Mouse (Mus musculus): ENCODE measurements at regions not wholly inside any gene's neighbourhood (a gene's known extent, or its start where the extent isn't known, plus 50 kb on each side); places are given as distances from the start of the nearest gene placed in this dataset.

DNA sequence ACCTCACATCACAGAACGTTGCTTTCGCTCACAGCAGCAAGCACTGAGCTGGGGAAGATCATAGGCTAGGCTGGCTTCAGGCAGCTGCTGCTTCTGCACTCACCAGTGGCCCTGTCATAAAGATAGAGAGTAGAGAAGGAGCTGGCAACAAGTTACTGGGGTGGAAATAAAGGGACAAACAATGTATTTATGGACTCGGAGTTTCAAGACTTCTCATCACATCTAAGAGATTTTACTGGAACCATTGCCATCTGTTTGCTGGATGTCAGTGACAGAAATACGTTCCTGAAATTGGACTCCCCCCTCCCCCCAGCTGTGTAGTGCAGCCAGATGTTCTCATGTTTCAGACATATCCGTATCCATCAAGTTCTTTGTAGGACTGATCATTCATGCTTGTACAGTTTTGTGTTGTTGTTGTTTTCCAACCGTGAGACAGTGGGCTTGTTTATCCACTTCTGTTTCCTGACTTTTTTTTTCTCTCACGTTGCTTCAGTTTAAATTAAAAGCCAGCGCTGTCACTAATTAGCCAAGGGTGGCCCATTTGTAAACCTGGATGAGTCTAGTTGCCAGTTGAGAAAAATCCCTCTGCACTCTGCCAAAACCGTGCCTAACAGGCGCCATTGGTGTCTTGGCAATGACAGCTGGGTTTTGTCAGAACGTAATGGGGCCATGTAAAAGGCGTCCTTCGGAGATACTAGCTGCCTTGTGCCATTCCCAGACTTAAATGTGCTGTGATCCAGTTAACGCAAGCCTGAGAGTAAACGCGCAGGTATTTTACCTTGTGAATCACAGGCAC is 496.0 kb upstream of the Id4 start:
- no peak for DNase-seq

DNA sequence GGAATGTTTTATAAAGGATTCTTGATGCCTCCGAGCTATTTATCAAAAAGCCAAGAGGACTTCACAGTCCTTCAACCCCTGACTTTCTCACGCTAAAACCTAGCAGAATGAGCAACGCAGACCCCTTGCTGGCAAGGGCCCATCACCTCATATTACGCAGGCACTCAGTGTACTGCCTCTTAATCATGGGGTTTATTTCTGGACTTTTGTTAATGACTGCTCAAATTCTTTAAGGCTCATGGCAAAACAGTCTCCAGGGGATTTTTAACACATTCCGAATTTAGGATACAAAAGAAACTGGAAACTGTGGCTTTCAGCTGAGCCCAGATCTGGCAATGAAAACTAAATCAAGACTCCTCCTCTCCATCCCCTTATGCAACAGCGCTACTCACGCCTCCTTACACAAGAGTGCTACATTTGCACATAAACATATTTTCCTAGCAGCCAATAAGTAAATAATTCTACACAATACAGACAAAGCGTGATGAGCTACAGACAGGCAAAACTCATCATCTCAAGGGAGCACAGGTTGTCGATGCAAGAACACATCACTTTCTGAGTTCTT is 492.0 kb upstream of the Id4 start:
- DNase-seq: no peak

DNA sequence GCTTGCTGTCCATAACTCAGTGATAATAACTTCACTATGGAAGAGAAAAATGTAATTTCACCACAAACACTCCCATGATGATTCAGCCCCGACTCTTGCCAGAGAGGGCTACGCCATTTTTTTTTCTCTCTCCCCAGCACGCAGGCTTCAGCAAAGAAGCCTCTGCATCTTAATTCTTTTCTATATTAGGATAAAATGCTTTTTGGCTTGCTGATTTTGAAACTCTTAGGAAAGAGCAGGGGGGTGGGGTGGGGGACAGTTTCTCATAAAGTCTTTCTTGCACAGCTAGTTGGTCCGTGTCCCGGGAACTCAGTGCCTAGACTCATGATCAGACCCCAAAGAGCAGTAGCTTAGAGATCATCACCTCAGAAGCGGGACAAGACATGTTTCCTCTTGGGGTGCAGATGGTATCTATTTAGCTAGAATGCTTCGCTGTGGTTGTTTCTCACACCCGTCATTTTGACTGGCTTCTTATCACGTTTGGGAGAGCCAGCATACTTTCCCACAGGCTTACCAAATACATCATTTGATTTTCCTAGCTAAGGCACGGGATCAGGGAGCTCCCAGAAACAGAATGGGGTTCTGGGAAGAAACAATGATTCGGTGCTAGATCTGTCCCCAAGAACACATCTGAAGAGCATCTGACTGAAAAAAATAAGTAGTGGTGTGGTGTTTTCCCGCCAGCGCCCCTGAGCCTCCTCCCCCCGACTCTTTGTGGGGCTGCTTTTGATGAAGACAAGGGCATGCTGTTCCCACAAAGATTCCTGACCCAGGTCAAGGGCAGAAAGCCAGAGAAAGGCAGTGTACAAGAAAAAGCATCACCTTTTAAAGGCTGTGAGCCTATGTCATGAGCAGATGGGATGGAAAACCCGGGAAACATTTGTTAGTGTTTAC is 483.6 kb upstream of the Id4 start:
- no peak for DNase-seq

DNA sequence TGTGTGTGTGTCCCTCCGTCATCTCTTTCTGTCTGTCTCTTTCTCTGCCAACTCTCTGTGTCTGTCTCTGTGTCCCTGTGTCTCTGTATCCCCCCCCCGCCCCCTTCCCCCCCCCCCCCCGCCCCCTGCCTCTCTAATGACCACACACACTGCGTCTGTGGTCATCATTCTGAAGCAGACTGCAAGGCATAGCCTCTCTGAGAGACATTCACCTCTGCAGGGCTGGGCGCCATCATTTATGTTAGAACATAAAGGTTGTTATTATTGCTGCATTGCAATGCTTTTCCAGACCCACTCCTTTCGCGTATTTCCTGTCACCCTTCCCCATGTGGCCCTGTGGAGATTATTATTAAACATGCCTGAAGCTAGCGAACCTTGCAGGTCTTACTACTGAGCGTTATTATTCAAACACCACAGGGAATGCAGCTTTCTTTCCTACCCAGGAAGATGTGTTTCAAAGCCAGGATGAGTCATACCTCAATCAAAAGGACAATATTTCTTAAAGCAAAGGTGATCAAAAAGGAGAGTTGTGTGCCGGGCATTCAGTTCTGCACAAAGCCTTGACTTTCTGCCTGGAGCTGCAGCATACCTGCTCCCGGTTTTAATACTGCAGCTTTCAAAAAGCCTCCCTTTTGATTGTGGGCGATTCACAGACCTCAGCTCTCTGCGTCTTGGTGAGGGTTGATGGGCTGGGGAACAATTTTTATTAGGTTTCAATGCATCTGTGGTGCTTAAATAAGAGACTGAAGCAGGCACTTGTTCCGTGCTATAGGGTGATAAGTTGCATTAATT is 482.6 kb upstream of the Id4 start:
- DNase-seq: no peak

DNA sequence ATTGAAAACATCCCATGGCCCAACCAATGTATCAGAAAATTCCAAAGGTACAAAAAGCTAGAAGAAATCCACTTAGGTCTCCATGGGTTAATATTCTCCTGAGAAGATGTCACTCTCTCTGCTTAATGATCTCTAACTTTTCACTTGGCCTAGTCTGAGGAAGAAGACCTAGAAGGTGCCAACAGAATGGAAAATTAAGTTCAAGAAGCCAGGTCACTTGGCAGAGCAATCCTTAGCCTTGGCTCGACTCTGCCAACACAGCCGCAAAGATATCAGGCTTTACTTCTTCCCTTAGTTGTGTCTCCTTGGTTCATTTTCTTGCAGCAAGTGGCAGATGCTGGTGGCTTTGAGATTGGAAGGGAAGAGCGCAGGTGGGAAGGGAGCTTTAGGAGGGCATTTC is 476.6 kb upstream of the Id4 start:
- DNase-seq: no peak

DNA sequence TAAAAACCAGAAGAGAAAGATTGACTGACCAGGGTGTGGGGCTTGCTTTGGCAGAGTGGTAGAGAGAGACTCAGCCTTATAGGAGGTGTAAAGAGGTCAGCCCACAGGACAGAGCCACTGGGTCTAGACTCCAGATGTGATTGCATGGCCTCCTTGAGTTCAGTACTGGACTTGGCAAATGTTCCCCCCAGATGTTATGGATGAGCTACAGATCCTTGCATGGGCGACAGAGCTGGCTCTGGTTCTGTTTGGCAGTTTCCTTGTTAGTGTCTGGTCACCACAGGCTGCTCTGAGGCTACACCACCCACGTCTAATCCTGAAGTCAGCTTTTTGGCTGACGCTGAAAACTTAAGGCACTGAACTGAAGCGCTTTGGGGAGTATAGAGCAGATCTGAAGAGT is 463.2 kb upstream of the Id4 start:
- peak; percentile 39 for DNase-seq

DNA sequence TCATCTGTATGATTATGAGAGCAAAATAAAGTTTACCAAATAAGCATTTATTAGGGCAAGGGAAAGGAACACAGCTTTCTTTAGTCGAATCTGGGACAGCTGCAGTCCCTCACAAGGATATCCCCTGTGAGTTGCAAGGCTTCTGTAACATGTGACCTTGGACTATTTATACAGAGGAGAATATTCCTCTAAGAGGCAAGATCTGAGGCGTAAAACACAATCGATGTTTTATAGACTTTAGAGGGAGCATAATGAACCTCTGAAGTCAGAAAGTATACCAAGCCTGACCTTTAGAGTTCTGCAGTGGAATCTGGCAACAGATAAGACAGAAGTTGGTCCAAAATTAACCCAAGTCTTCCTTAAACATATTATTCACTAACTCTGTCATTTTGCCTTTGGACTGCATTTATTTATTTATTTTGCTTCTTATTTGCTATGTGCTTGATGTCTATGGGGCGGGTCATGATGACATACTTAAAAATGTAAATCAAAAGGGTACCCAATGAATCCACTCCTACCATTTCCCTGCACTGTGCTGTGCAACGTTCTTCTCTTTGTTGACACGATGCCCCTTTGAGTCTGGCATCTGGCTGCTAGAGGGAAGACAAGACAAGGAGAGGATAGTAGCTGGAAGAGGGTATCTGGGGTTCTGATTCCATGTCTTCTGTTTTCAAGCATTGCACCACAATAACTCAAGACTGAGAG is 449.2 kb upstream of the Id4 start:
- DNase-seq: no peak

DNA sequence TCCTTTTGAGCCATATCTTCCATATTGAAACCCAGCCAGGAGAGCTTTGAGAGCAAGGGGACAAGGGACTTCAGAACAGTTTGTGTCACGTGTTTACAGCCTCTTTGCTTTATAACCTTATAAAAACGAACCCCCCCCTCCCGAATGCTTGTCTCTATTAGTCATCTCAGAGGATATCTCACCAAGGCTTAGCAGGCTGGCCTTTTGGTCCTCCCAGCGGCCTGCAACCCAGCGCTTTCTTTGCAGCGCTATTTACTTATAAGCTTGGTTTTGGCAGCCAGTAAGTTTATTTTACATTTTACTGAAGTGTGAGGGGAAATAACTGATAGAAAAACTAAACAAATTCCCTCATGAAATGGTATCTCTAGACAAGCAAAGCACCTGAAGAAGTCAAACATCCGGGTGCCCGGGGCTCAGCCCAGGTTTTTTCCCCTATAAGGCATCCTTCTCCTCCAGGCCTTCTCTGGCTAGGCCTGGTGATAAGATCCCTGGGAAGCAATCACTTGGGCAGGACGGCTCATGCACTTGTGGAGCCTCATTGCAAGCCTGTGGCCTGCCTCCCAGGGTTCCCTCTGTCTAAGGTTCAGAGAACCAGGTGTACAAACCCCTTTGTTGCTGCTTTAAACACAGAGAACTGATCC is 442.0 kb upstream of the Id4 start:
- no peak for DNase-seq

DNA sequence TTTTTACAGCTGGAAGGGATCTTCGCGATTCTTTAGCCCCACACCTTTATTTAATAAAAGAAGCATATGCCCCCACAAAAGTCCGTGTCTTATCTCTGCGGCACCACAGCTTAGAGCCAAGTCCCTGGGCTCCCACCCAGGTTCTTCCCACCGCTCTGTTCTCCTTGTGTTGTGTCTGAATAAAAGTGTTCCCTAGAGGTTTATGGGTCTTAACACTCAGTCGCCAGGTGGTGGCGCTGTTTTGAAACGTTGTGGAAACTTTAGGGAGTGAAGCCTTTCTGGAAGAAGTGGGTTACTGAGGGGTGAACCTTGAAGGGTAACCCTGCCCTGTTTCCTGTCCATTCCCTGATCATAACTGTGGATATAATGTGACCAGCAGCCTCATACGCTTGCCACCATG is 424.5 kb upstream of the Id4 start:
- DNase-seq: no peak

DNA sequence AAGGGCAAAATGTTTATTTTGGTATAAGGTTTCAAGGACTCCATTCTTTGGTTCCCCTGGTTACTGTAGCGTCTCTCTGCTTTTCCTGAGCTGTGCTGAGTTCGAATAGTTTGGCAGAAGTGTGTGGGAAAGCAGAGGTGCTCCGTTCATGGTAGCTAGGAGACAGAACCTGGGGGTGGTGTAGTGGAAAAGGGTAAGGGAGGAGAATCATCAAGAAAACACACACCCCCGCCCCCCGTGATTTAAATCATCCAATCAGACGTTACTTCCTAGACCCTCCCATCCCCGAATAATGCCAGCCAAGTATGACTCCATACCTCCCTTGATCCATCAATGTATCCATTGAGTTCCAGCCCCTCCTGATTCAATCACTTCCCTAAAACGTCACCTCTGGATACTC is 418.6 kb upstream of the Id4 start:
- DNase-seq: no peak

DNA sequence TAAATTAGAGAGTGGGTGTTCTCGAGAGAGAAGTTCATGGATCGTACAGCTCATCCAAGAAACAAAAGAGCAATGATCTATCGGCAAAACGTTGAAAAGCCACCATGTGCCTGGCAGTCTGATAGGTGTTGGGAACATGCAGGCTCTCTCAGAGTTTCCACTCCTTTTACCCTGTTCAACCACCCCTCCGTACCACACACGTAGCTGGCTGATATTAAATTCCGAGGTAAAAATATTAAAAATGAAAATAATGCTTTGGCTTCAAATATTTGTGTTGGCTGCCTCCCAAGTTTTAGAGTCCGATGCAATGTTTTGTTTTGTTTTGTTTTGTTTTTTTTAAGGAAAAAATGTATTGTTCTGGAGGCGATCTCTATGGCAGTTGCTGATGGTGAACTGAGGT is 418.0 kb upstream of the Id4 start:
- no peak for DNase-seq

DNA sequence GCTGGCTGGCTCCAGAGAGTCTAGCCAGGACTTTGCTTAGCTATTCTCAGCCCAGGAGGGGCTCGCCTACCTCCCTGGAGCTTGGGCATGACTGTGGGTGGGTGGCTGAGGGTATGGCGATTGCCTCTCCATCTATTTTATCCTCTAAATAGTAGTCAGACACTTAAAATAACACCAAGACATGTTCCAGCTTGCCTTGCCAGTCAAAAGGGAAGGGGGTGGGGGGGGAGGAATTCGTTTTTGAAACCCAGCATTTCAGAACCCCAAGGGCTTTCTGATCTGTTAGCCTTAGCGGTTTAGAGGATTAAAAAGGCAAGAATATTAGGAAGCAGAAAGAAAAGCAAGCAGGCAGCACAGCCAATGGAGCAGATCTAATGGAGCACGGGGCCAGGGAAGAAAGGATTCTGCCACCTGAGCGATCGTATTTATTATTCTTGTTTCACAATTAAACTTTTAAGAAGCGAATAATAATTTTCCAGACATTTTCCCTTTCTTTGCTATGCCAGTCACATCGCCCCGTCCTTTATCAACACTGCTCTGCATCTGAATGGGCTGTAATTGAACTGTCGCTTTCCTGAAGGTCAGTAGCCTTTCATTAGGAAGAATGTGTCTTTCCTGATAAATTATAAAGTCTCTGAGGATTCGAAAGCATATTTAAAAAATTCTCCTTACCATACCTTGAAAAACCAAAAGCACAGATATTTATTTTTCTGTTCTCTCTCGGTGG is 417.3 kb upstream of the Id4 start:
- no peak for DNase-seq

DNA sequence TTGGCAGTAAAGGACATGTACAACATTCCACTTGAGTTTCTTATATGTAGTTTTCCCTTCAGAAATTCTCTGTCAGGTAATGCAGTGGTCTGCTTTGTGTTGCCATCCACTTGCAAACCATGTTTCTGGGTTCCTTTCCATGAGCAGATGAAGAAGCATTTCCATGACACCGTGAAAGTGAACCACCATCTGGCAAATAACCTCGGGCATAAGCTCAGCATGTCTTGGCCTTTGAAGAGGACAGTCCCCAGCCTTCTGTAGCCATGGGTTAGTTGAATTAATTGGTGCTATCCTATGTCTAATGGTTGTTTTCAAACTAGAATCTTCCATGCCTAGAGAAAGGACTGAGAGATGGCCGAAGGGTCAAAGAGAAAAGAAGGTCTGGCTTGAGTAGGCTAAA is 414.3 kb upstream of the Id4 start:
- DNase-seq: no peak

DNA sequence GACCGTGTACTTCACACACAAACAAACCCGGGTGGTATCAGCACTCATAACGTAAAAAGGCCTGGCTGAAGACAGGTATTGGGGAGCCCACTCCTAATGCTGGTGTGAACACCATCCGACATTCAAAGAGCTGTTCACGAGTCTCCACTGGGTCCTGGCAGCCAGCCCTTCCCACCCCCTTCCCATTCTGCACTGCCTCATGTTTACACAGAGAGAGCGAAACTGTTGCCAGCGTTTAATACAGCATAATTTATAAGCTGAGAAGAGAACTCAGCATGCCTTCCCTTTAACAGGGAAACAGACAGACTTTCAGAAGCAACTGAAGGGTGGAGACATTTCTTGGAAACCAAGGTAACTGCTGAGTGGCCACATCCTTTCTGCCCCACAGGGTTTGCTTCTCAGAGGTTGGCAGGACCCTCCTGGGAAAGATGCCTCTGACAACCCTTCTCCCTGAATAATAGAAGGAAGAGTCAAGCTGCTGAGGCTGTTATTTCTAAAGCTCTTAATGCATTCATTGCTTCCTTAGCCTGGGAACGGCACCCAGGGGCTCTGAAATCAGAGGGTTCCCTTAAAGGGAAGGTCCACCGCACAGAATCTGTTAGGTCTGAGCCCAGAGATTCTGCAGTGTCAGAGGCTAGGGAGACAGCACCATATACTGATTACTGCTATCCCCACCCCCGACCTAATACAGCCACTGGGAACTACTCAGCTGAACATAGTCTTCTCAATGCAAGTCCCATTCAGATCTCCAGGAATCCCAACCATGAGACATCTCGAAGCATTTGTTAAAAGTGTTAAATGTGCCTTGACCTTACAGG is 412.4 kb upstream of the Id4 start:
- no peak for DNase-seq

DNA sequence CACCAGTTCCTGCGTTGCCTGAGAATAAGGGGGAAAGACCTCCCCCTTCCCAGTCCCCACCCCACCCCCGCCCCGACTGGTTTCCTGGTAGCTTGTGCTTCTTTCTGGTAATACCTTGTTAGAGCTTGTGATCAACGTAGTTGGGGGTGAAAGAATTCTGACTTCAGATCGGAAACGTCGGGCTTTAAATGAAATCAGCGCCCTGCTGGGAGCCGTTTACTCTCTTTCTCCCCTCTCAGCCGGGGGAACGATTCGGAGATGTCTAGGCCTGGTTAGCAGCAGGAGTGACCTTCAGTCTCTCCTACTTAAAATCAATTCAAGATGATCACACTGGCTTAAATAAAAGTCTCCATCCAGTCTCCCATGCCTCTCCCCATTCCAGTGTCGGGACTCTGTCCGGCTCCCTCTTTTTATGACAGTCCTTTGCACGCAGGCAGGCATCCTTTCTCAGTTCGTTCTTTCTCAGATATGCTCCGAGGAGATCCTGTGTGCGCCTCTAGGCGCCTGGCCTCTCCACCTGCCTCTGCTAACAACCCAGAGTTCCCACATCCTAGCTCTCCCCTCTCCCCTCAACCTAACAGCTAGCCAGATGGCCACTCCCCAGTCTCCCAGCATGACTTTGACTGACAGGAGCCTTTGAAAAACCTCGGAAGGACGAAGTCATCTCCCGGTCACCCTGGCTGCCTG is 405.5 kb upstream of the Id4 start:
- DNase-seq: no peak

DNA sequence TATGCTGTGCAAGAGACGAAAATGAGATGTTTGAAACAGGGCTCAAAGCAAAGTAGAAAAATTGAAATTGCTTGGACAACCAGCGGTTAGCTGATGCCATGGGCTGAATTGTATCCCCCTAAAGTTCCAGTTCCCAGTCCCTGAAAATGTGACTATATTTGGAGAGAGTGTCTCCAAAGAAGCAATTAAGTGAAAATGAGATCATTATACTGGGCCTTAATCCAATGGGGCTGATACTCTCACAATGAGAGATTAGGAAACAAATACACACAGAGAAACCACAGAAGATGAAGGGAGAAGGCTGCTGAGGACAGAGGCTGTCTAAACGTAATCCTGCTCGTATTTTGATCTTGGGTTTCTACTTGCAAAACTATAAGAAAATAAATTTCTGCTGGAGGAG is 402.1 kb upstream of the Id4 start:
- no peak for DNase-seq

DNA sequence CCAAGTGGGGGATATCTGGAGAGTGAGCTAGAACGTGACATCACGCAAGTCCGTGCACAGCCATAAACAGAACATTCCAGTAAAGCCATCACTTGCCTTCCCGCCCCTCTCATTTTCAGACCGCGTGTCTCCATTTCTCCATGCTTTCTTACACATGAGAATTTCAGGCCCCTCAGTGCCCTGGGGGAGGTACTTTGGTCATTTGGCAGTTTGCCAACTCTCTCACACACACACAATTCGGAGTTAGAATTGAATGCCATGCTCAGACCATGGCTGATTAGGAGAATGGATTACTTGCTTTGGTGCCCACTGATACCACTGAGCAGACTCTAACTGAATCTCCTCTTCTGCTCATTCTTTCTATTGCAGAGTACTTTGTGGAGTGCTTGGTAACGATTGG is 400.7 kb upstream of the Id4 start:
- DNase-seq: no peak

DNA sequence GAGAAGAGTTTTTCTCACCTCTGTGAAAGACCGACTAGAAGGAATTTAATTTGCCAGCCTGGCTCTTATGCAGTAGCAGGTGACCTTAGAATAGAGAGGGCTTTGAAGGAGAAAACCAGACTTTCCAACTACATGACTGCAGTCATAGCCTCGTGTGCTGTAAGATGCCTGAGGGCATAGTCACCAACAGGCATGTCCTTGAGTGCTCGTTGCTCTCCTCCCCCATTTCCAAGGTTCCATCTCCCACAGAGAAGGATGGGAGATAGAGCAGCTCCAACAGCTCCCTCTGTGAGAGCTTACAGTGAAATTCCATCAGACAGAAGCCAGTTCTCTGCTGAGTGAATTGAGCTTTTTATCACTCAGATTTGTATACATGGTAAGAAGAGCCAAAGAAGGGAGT is 398.1 kb upstream of the Id4 start:
- no peak for DNase-seq

DNA sequence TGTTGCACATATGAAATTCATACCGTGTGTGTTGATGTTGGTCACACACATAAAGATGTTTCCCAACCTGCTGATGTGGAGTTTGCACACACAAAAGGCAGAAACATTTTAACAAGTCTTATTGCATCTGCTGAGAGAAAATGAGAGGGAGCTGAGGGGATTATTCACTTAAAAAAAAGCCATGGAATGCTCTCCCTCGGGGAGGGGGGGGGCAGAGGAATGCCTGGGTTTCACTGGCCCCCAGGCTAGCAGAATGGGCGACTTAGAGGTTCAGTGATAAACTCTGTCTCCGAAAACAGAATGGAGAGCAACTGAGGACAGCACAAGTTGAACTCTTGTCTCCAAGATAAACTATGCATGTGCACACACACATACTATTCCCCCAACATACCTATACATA is 392.4 kb upstream of the Id4 start:
- DNase-seq: no peak

All from gastrocnemius, postnatal 25 days (tissue).